Mouse (Mus musculus) embryonic fibroblast, embryonic 13.5 days (primary cell): ENCODE results near the gene Bbs7. TPM values are rescaled to one million over a fixed set of nuclear protein-coding genes. Genes with fewer than 3 reads are reported as not detected.
"Not testable (repeated sequence)": the region's sequence is repeated elsewhere in the genome, so short reads cannot be mapped to it uniquely, and the experiment has no call there.

Source experiments
- H3K27ac ChIP-seq: 2 replicates; pipeline ENCODE4 v1.5.1; 2012; ENCODE audit warnings: low read length, control low read depth, inconsistent platforms; ENCODE audit not compliant: insufficient read depth
- H3K4me1 ChIP-seq: 2 replicates; pipeline ENCODE4 v1.6.1; 2011; ENCODE audit warnings: low read length; ENCODE audit not compliant: control insufficient read depth, insufficient read depth
- H3K4me3 ChIP-seq: 2 replicates; pipeline ENCODE4 v1.5.1; 2011; ENCODE audit warnings: mild to moderate bottlenecking, control low read depth, low read length; ENCODE audit not compliant: insufficient read depth
- CTCF ChIP-seq: IDR thresholded peaks from 2 replicates; pipeline ENCODE4 v1.5.1; 2011; ENCODE audit warnings: mild to moderate bottlenecking, control low read depth, low read length, moderate library complexity, borderline replicate concordance; ENCODE audit not compliant: insufficient read depth
- POLR2A ChIP-seq: IDR thresholded peaks from 2 replicates; pipeline ENCODE4 v1.6.1; 2011; ENCODE audit warnings: low read depth, mild to moderate bottlenecking, control low read depth, low read length, moderate library complexity
- polyA plus RNA-seq: library from polyadenylated mRNA; stranded (reverse); fragments of >200 nt; gene quantifications from 2 replicates; pipeline ENCODE4 v1.2.4, GENCODE M21; 2011; ENCODE audit warnings: low read depth; ENCODE audit not compliant: missing spikeins, insufficient read length

Gene Bbs7
- polyA plus RNA-seq: 16.0 and 19.4 TPM in 2 replicates

- Histone ChIP-seq H3K4me3 (peak within 1 kb of the TSS; percentile 81), H3K4me1 (no peaks in the 10 kb centered on the region; the same call in 1 of the 2 replicates), H3K27ac (no peak within 1 kb of the TSS)
- TF ChIP-seq POLR2A (peak; percentile 80), CTCF (no peak)
These were observed at the start of gene Bbs7 for GRCm38 (mm10) chr3:36613202-36613907. Bbs7 (minus strand) TSS chr3:36613477.

GRCm38 (mm10) chr3:36645245-36645559, 31.9 kb upstream of the Bbs7 start:
- H3K27ac ChIP-seq, H3K4me3 ChIP-seq, H3K4me1 ChIP-seq: not testable (repeated sequence)

DNA sequence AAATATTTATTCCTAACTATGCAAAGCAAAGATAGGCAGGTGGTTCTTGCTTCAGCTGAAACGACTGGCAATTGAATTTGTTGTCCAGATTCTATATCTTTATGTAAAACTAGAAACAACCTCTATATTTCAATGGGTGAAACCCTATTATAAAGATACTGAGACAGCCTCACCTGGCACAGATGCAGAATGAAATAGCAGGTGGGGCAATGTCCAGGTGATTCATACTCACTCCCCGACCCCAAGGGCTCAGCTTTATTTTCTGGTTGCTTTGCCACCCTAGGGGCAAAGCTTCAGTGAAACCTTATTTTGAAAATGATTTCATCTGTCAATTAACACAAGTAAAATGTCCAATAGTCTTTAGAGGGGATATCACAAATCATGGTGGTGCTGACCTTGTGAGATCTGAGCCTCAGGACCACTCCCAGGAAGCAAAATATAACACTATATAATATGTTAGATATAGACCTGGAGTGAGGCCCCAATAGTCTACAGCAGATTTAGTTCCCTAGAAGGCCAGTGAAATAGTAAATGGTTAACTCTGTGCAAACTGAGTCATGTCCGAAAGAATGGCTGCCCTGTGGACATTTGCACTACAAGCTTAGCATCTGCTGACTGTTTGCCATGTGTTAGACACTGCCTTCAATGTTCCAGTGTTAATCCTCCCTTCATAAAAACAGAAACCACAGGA, 31.4 kb upstream of the Bbs7 start:
- no peak for TF ChIP-seq CTCF
- TF ChIP-seq POLR2A: no peak
- Histone ChIP-seq H3K4me3 (no peak overlapping the region), H3K4me1 (no peaks in the 10 kb centered on the region), H3K27ac (no peak overlapping the region)

DNA sequence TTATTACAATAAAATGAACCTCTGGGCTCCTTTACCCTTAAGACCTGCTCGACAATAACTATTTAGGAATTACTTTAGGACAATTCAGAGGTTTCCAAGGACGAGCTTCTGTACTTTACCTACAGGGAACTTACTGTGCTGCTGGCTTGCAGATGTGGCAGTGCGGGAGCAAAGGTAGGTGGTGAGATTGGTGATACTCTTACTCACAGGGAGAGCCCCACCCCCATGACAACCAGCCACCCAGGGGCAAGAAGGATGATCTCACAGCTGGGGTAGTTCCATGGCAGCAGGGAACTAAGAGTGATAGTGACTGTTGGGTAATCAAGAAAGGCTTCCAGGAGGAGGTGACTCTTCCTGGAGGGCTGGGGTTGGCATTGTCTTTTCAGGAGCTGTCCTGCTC, 30.1 kb upstream of the Bbs7 start:
- Histone ChIP-seq H3K27ac (no peak overlapping the region), H3K4me3 (no peak overlapping the region), H3K4me1 (no peaks in the 10 kb centered on the region)
- TF ChIP-seq CTCF: no peak

DNA sequence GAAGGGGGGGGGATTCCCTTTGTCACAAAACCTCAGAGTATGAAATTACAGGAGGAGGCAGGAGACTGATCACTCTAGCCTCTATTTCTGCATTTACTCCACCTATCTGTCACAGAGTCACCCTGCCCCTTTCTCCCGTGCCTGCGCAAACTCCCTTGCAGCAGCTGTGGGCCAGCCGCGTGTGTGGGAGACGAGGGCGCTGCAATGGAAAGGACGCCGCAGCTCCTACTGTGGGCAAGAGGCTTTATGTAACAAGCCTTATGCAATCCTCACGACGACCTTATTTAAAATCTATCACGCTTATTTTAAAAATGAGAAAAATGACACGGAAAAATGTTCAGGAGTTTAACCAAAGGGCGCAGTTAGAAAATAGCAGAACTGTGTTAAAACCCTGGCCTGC, 29.5 kb upstream of the Bbs7 start:
- Histone ChIP-seq H3K27ac (no peak overlapping the region), H3K4me3 (no peak overlapping the region), H3K4me1 (no peaks in the 10 kb centered on the region)
- TF ChIP-seq CTCF (no peak), POLR2A (no peak)

GRCm38 (mm10) chr3:36640787-36641186, 27.5 kb upstream of the Bbs7 start:
- Histone ChIP-seq H3K4me1 (no peaks in the 10 kb centered on the region), H3K4me3 (no peak overlapping the region), H3K27ac (no peak overlapping the region)
- peak; percentile 28; the same call in 1 of the 2 replicates for TF ChIP-seq CTCF
- no peak for TF ChIP-seq POLR2A

DNA sequence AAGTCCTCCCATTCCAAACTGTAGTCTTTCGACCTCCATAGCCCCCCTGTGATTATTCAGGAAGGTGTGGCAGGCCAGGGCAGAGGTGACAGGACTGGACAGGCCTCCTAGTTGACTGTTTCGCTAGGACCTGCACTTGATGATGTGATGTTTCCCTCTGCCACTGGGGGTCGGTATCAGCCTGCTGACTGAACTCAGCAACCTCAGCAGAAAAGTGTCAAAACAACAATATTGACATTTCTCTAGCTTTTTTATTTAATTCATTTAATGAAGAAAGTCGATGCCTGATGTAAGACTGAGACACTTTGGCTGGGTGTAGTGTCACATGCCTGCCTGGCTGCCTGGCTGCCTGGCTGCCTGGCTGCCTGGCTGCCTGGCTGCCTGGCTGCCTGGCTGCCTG, 22.2 kb upstream of the Bbs7 start:
- no peak overlapping the region for H3K4me3 ChIP-seq
- TF ChIP-seq POLR2A (no peak), CTCF (peak; percentile 74; the same call in 1 of the 2 replicates)
- no peaks in the 10 kb centered on the region for H3K4me1 ChIP-seq
- H3K27ac ChIP-seq: no peak overlapping the region

DNA sequence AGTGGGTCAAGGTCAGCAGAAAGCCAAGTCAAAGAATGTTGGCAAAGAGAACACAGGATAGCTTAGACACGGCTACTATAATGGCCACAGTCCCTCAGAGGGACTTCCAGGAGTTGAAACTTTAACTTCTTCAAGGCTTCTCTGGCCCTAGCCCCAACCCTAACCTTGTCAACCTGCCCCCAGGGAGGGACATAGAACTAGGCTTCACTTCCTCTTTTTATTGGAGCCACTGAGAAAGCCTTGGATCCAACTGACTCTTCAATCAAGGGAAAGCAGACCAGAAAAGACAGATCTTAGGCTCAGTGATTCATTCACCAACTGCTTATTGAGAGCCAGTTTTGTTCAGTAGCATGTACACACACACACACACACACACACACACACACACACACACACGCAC, 13.5 kb upstream of the Bbs7 start:
- no peak overlapping the region for H3K4me3 ChIP-seq
- TF ChIP-seq POLR2A (no peak), CTCF (no peak)
- no peaks in the 10 kb centered on the region for H3K4me1 ChIP-seq
- H3K27ac ChIP-seq: no peak overlapping the region

DNA sequence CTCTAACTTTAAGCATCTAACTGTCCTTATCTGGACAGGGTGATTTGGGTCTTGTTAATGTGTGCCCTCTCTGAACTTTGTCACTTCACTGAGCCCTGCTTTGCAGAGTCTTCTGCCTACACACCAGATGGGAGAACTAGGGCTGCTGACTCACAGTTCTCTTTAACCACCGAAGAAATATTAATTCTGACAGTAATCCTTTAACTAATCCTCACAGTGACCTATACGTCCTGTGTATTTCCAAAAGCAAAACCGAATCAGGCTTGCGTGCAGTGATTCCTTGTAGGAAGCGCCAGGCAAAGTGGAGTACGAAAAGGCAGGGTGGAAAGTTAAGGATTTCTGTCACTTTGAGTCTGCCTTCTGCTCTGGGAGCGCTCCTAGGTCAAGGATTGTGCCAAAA, 4.9 kb upstream of the Bbs7 start:
- Histone ChIP-seq H3K4me3 (no peak overlapping the region), H3K27ac (no peak overlapping the region), H3K4me1 (no peaks in the 10 kb centered on the region; the same call in 1 of the 2 replicates)
- TF ChIP-seq POLR2A: no peak
- no peak for TF ChIP-seq CTCF

DNA sequence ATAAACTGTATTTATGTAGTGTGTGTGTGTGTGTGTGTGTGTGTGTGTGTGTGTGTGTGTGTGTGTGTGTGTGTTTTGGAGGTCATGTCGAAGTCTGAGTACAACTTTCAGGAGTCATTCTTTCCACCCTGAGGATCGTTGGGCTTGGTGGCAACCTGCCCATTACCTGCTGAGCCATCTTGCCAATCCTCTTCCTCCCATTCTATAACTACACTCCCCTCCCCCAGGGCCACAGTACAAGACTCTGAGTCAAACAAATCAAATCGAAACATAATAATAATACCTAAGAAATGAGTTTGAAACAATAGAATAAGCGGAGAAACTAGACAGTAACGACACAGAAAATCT, 605 bp upstream of the Bbs7 start:
- H3K27ac ChIP-seq: no peak overlapping the region
- no peak overlapping the region for H3K4me3 ChIP-seq
- no peaks in the 10 kb centered on the region; the same call in 1 of the 2 replicates for H3K4me1 ChIP-seq
- TF ChIP-seq POLR2A (no peak), CTCF (no peak)

DNA sequence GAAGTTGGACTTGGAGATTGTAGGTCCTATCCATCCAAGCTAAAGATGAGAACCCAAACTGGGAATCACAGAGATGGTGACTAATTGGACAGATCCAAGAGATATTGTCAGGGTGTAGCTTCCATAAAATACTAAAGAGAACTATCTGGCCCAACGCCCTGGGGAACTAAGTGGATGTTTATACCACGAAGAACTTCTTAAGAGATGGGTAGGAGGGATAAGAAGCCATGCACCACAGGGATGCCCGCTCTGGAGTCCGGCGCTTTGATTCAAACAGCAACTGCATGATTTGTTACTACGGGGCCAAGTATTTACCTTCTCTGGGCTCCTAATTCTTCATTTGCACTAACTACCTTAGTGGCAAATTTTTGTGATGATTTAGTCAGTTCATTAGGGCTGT, 590 bp downstream of the Bbs7 start:
- no peaks in the 10 kb centered on the region for H3K4me1 ChIP-seq
- H3K4me3 ChIP-seq: peak overlapping the region; percentile 81
- no peak overlapping the region for H3K27ac ChIP-seq
- TF ChIP-seq POLR2A (no peak), CTCF (no peak)
